Mouse (Mus musculus) embryonic fibroblast, embryonic 13.5 days (primary cell): ENCODE data around the gene Fam229b.

Experiments
- CTCF ChIP-seq: IDR thresholded peaks from 2 replicates; pipeline ENCODE4 v1.5.1; 2011; ENCODE audit warnings: mild to moderate bottlenecking, control low read depth, low read length, moderate library complexity, borderline replicate concordance; ENCODE audit not compliant: insufficient read depth
- POLR2A ChIP-seq: IDR thresholded peaks from 2 replicates; pipeline ENCODE4 v1.6.1; 2011; ENCODE audit warnings: low read depth, mild to moderate bottlenecking, control low read depth, low read length, moderate library complexity

DNA sequence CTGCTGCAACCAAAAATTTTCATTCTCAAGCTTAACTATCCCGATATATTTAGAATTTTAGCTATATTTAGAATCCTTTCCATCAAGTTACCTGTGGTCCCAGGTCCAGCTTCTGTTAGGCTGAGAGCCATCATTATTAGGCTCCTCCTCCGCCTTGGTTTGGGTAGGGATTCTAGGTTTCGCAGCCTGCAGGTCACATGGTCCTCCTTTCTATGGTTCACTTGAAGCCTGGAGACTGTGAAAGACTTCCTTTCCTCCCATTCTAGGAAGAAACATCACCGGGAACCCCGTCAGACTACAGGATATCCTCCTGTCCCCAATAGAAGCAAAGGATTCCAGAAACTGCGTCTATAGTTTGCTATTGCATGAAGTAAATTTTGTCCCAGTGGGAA is 38.8 kb upstream of the Fam229b start:
- TF ChIP-seq POLR2A = no peak
- no peak for TF ChIP-seq CTCF
